Mouse (Mus musculus) lung, embryonic 15.5 days (tissue): ENCODE results near the gene Ccdc12. TPM values are rescaled to one million over a fixed set of nuclear protein-coding genes. Genes with fewer than 3 reads are reported as not detected.

Source experiments
- ATAC-seq: fragments of 200-750 bp; cut with Nextera tagmentation; 2 replicates; pipeline ENCODE4 v1.8.0; 2017; ENCODE audit warnings: moderate number of reproducible peaks, borderline replicate concordance; ENCODE audit not compliant: low FRiP score, low TSS enrichment; ENCODE audit errors: extremely low read depth
- H3K27ac ChIP-seq: fragments of 300-500 bp; sonication (generic); 2 replicates; pipeline ENCODE4 v1.5.1; 2015; ENCODE audit warnings: moderate library complexity, mild to moderate bottlenecking, inconsistent platforms
- H3K27me3 ChIP-seq: fragments of 300-500 bp; sonication (generic); 2 replicates; pipeline ENCODE4 v1.6.1; 2015; ENCODE audit warnings: inconsistent platforms
- H3K36me3 ChIP-seq: fragments of 300-500 bp; sonication (generic); 2 replicates; pipeline ENCODE4 v1.6.1; 2015; ENCODE audit warnings: inconsistent platforms
- H3K4me1 ChIP-seq: fragments of 300-500 bp; sonication (generic); 2 replicates; pipeline ENCODE4 v1.6.1; 2015; ENCODE audit warnings: inconsistent platforms
- H3K4me2 ChIP-seq: fragments of 300-500 bp; sonication (generic); 2 replicates; pipeline ENCODE4 v1.6.1; 2015; ENCODE audit warnings: inconsistent platforms, mild to moderate bottlenecking, moderate library complexity
- H3K4me3 ChIP-seq: fragments of 300-500 bp; sonication (generic); 2 replicates; pipeline ENCODE4 v1.5.1; 2015; ENCODE audit warnings: mild to moderate bottlenecking, inconsistent platforms
- H3K9ac ChIP-seq: fragments of 300-500 bp; sonication (generic); 2 replicates; pipeline ENCODE4 v1.6.1; 2015; ENCODE audit warnings: inconsistent platforms
- H3K9me3 ChIP-seq: fragments of 300-500 bp; sonication (generic); 2 replicates; pipeline ENCODE4 v1.6.1; 2016; ENCODE audit warnings: inconsistent platforms
- WGBS: fragments of 180-500 bp; shearing (Covaris S2); methylation state at CpG from one replicate; pipeline ENCODE4 v1.1.7; 2015; 5-methylcytosine and 5-hydroxymethylcytosine counted together
- polyA plus RNA-seq: library from polyadenylated mRNA; unstranded; fragments of >200 nt; fragmentation: Nextera tagmentation; extraction: Ambion mirVana; gene quantifications from 2 replicates; pipeline ENCODE4 v1.2.1, GENCODE M21; 2015

Gene Ccdc12
- polyA plus RNA-seq, 1 experiment from 2014 or later, result 151 TPM

DNA sequence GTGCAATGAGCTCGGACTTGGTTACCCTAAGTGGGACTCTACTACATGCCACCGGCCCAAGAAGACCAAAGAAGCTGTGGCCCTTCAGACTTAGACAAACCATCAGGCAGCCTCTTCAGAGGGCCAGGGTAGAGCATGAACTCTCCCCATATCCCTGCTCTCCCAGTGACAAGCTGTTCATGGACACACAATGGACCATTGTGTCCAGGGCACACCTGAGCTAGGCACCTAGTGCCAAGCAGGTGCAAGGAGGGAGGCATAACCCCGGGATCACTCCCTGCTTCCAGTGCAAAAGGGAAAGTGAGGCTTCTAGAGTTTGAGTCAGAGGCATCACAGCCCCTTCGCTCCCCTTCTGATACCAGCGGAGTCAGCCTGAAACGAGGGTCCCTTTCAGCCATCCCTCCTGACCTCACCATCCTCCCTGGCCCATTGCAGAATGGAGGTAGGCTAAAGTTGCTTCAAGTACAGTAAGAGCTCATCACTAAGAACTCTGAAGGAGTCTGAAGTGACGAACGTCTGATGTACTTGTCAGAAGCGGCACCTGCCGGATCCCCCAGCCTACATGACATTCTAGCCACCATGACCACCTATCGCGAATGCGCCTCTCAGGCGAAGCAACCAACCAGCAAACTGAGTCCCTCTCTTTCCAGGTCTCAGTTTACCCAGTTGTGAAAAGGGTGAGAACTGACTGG, 3.2 kb upstream of the Ccdc12 start:
- H3K36me3 ChIP-seq, result no peaks in the 10 kb centered on the region
- H3K27me3 ChIP-seq, result peaks cover 24% of the 10 kb centered on the region
- 13% methylated on average over 14 of the region's 14 CpGs for WGBS
- no peaks in the 10 kb centered on the region for H3K9me3 ChIP-seq
- H3K9ac ChIP-seq, result peak overlapping the region; percentile 66
- H3K4me3 ChIP-seq, result peak overlapping the region; percentile 70
- peak overlapping the region; percentile 97 for H3K4me2 ChIP-seq
- no peak for ATAC-seq
- H3K27ac ChIP-seq, result peak overlapping the region; percentile 94
- peaks cover 45% of the 10 kb centered on the region for H3K4me1 ChIP-seq

DNA sequence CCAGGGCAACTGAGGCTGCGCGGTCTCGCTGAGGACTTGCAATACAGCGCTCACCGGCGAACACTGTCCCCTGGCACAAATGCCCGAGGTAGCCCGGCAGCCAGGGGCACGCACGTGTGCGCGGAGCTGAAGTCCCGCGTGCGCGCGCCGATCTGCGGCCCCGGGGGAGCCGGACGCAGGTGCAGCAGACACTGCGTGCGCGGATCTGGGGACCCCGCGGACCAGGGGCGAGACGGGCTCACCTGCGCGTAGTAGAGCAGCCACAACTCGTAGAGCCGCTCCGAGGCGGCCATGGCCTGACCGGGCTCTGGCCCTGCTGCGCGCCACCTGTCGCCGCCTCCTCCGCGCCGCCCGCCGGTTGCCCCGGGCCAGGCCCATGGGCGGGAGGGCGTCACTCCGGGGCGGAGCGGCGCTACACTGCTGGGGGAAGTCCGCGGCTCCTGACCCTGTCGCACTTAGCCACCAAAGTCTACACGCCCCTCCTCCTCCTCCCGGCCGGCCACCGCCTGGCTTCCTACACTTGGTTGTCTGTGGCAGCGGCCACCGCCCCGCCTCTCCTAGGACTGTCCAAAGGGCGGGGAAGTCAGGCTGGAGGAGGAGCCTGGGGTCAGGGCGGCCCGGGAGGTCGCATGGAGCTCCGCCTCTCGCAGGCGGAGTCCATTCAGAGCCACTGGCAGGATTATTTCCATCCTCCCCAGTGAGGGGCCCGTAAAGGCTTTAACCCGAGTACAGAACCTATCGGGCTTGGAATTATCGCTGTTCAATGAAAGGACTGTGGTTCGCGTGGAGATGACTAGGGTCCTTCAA, 2.4 kb upstream of the Ccdc12 start, which contains the start of gene Nbeal2:
TSS of gene Nbeal2 (minus strand) at position 507 of the 807 bp plus-strand sequence.
- H3K27ac ChIP-seq, result peak within 1 kb of the TSS; percentile 94
- H3K4me2 ChIP-seq, result peak within 1 kb of the TSS; percentile 97
- ATAC-seq, result peak; percentile 90
- H3K4me1 ChIP-seq, result peaks cover 45% of the 10 kb centered on the region
- H3K36me3 ChIP-seq, result no peaks in the 10 kb centered on the region
- WGBS, result under 1% methylated on average over 70 of the region's 75 CpGs
- peak within 1 kb of the TSS; percentile 66 for H3K9ac ChIP-seq
- H3K4me3 ChIP-seq, result peak within 1 kb of the TSS; percentile 70
- peaks cover 24% of the 10 kb centered on the region for H3K27me3 ChIP-seq
- no peaks in the 10 kb centered on the region for H3K9me3 ChIP-seq

DNA sequence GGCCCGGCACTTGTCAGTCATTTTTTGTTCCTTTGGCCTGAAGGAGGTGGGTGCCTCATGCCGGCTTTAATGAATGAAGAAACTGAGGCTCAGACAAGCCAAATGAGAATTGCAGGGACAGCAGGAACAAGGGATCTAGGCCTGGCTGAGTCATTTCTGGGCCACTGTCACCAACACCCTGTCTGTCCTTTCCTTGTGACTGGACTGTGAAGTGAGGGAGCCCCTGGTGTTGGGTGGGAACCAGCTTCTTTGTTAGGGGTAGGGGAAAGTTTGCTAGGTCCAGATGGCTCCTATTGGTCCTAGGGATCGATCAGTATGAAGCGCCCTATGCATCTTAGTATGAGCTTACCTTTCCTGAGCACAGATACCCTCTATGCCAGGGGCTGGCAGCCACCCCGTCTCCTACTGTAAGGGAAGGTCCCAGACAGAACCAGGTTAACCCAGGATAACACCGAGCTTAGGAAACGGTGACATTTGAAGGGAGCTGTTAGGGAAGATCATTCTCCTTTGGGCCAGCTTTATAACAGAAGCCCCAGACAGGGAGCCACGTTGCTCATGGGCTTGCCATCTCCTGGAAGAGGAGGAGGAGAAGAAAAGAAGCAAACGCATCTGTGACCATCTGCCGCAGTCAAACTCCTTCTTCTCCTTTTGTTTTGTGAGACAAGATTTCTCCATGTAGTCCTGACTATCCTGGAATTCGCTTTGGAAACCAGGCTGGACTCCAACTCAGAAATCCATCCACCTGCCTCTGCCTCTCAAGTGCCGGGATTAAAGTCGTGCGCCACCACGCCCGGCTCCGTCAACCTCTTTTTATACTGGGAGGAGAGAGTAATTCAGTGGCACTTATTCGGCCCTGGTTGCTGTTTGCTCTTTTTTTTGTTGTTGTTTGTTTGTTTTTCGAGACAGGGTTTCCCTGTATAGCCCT, 1.3 kb upstream of the Ccdc12 start:
- H3K27me3 ChIP-seq, result peaks cover 24% of the 10 kb centered on the region
- WGBS, result 77% methylated on average over 19 of the region's 19 CpGs
- no peaks in the 10 kb centered on the region for H3K36me3 ChIP-seq
- peak overlapping the region; percentile 94 for H3K27ac ChIP-seq
- peaks cover 45% of the 10 kb centered on the region for H3K4me1 ChIP-seq
- H3K9ac ChIP-seq, result no peak overlapping the region
- H3K9me3 ChIP-seq, result no peaks in the 10 kb centered on the region
- H3K4me3 ChIP-seq, result peak overlapping the region; percentile 70
- H3K4me2 ChIP-seq, result peak overlapping the region; percentile 97
- no peak for ATAC-seq

DNA sequence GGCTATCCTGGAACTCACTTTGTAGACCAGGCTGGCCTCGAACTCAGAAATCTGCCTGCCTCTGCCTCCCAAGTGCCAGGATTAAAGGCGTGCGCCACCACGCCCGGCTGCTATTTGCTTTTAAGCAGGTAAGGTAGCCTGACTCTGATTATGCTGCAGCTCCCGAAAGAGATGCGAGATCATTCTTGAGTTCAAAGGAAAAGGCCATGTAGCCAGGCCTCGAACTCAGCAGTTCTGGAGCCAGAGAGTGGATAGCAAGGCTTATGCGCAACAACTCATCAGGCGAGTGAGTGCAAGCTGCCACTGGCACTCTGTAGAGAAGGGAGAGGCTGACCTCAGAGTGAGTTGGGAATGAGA, 674 bp upstream of the Ccdc12 start:
- peak overlapping the region; percentile 94 for H3K27ac ChIP-seq
- peak overlapping the region; percentile 22; the same call in 1 of the 2 replicates for H3K9ac ChIP-seq
- 76% methylated on average over 10 of the region's 10 CpGs for WGBS
- H3K4me1 ChIP-seq, result peaks cover 45% of the 10 kb centered on the region
- H3K9me3 ChIP-seq, result no peaks in the 10 kb centered on the region
- peak overlapping the region; percentile 67 for H3K4me2 ChIP-seq
- no peaks in the 10 kb centered on the region for H3K36me3 ChIP-seq
- ATAC-seq, result no peak
- H3K27me3 ChIP-seq, result peaks cover 24% of the 10 kb centered on the region
- peak overlapping the region; percentile 83 for H3K4me3 ChIP-seq

DNA sequence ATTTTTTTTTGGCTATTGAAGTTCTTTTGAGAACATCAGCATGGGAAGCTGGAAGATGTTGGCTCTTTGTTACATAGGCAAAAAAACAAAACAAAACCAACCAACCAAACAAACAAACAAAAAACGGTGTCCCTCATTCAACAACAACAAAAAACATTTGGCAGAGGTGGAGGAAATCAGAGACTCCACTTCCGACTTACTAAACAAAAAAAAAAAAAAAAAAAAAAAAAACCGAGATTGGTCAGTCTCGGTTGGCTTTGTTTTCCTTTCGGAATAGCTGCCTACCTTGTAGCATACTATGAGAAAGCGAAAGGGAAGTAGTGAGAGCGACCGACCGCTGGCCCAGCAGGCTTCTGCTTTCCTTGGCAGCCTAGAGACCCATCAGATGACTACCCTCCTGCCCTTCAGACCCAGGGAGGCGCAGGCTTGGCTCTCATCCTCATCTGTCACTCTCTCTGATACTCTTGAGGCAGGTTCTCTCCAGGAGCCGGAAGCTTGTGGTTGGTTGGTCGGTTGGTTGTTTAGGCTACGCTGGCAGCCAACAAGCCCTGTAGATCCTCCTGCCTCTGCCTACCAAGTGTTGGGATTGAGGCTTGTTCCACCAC, 1.3 kb downstream of the Ccdc12 start:
- peaks cover 36% of the 10 kb centered on the region for H3K4me1 ChIP-seq
- WGBS, result 69% methylated on average over 13 of the region's 13 CpGs
- H3K9ac ChIP-seq, result no peak overlapping the region; the same call in 1 of the 2 replicates
- peak overlapping the region; percentile 83 for H3K4me3 ChIP-seq
- no peak overlapping the region for H3K27ac ChIP-seq
- no peak for ATAC-seq
- H3K36me3 ChIP-seq, result no peaks in the 10 kb centered on the region
- peak overlapping the region; percentile 59 for H3K4me2 ChIP-seq
- peaks cover 13% of the 10 kb centered on the region for H3K27me3 ChIP-seq
- no peaks in the 10 kb centered on the region for H3K9me3 ChIP-seq

DNA sequence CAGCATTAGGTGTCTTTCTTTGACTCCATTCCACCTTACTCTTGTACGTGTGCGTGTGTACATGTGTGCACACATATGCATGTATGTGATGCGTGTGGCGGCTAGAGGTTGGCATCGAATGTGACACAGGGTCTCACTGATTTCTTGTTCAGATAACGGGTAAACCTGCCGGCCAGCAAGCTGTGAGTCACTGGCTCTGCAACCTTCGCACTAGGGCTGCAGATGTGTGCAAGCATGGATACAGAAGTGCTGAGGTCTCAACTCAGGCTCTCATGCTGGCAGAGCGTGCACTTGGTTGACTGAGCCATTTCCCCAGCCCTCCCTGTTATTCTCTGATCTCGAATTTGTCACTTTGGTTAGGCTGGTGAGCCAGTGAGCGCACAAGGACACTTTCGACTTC, 3.2 kb downstream of the Ccdc12 start:
- Histone ChIP-seq H3K27me3 (no peaks in the 10 kb centered on the region), H3K4me1 (peaks cover 20% of the 10 kb centered on the region), H3K27ac (no peak overlapping the region), H3K9ac (no peak overlapping the region), H3K36me3 (no peaks in the 10 kb centered on the region), H3K9me3 (no peaks in the 10 kb centered on the region), H3K4me2 (no peak overlapping the region), H3K4me3 (no peak overlapping the region)
- 86% methylated on average over 12 of the region's 12 CpGs for WGBS
- ATAC-seq, result no peak

DNA sequence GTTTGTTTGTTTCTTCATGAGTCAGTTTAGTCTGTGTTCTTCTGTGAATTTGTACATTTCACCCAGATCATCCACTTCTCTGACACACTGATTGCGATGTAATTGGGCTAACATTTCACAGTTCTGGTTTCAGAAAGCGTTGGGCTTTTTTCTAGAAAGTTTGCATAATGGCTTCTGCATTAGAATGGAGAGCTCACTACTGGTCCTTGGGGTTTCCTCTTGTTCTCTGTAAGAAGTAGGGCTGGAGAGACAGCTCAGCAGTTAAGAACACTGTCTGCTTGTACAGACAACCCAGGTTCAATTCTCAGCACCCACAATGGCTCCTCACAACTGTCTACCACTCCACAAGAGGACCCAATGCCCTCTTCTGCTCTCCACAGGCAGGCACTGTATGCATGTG, 3.9 kb downstream of the Ccdc12 start:
- Histone ChIP-seq H3K9me3 (no peaks in the 10 kb centered on the region), H3K36me3 (no peaks in the 10 kb centered on the region), H3K27me3 (no peaks in the 10 kb centered on the region), H3K9ac (no peak overlapping the region), H3K4me3 (no peak overlapping the region), H3K4me2 (no peak overlapping the region), H3K4me1 (peaks cover 17% of the 10 kb centered on the region), H3K27ac (no peak overlapping the region)
- WGBS, result 77% methylated on average over 2 of the region's 2 CpGs
- ATAC-seq, result no peak

DNA sequence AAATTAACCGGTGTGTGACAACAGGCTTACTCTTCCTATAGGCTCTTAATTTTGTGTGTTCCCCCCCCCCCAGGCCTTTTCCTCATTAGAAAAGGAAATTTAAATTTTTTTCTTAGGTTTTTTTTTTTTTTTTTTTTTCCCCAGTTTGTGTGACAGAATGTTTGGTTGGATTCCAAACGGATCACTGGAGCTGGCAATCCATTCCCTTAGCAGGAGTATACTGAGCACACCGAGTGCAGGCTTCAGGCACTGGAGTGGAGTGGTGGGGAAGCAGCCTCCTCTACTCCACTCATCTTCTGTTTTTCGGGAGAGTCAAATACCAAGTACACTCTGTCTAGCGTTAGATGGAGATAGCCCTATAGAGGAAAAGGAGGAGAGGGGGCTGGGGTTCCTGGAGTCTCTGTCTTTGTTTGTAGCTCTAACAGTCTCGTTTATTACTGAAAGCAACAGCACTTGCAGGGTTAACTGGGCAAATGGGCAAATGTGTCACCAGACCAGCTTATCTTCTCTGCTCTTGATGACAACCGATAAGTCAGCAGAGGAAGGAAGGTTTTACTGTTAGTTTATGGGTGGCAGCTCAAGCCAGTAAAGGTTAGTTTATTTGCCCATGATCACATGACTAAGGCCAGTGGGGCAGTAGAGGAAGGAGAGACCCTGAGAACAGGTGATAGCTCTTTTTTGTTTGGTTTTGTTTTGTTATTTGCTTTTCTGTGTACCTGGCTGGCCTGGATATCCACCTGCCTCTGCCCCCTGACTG, 4.7 kb downstream of the Ccdc12 start:
- ATAC-seq, result no peak
- no peak overlapping the region for H3K4me3 ChIP-seq
- H3K9ac ChIP-seq, result no peak overlapping the region
- H3K9me3 ChIP-seq, result no peaks in the 10 kb centered on the region
- 65% methylated on average over 7 of the region's 7 CpGs for WGBS
- no peak overlapping the region for H3K4me2 ChIP-seq
- H3K36me3 ChIP-seq, result no peaks in the 10 kb centered on the region
- H3K4me1 ChIP-seq, result peaks cover 15% of the 10 kb centered on the region
- H3K27me3 ChIP-seq, result no peaks in the 10 kb centered on the region
- no peak overlapping the region for H3K27ac ChIP-seq

DNA sequence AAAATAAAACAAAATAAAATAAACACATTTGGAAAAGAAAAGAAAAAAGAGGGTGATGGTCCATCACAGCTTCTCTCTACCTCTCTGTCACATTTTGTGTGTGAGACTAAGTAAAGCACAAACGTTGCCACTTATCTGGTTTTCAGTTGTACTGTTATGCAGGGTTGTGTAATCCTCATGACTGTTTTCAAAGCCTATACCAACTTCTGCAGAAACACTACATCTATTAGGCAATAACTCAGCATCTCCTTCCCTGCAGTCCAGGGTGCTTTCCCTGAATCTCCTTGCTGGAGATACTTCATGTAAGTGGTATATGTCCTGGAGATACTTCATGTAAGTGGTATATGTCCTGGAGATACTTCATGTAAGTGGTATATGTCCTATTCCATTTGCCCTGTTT, 6.5 kb downstream of the Ccdc12 start:
- no peaks in the 10 kb centered on the region for H3K27me3 ChIP-seq
- H3K9me3 ChIP-seq, result no peaks in the 10 kb centered on the region
- no peak overlapping the region for H3K9ac ChIP-seq
- no peaks in the 10 kb centered on the region for H3K36me3 ChIP-seq
- WGBS, result 76% methylated on average over 1 of the region's 1 CpGs
- H3K4me2 ChIP-seq, result no peak overlapping the region
- H3K27ac ChIP-seq, result no peak overlapping the region
- H3K4me1 ChIP-seq, result peaks cover 27% of the 10 kb centered on the region
- H3K4me3 ChIP-seq, result no peak overlapping the region
- no peak for ATAC-seq

DNA sequence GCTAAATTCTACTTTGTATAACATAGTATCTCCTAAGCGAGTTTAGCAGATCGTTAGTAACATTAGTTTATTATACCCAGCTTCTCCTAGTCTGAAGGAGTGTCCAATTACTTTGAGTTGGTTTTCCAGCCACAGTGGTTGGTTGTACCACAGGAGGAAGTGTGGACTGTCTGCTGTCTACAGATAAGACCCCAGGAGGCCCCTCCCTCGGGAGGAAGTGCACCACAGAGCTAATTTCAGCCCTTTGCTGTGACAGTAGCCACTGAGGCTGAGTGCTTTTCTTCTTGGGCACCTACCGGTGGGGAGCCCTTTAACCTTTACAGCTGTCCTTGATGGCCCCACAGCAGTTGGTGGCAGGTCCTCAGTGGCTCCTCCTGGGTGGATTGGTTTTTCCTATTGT, 9.6 kb downstream of the Ccdc12 start:
- peak; percentile 60; the same call in 1 of the 2 replicates for ATAC-seq
- Histone ChIP-seq H3K4me2 (no peak overlapping the region), H3K27me3 (no peaks in the 10 kb centered on the region), H3K36me3 (no peaks in the 10 kb centered on the region), H3K27ac (peak overlapping the region; percentile 2; the same call in 1 of the 2 replicates), H3K4me3 (no peak overlapping the region), H3K4me1 (peaks cover 37% of the 10 kb centered on the region), H3K9me3 (no peaks in the 10 kb centered on the region), H3K9ac (no peak overlapping the region)
- WGBS, result 16% methylated on average over 4 of the region's 4 CpGs

DNA sequence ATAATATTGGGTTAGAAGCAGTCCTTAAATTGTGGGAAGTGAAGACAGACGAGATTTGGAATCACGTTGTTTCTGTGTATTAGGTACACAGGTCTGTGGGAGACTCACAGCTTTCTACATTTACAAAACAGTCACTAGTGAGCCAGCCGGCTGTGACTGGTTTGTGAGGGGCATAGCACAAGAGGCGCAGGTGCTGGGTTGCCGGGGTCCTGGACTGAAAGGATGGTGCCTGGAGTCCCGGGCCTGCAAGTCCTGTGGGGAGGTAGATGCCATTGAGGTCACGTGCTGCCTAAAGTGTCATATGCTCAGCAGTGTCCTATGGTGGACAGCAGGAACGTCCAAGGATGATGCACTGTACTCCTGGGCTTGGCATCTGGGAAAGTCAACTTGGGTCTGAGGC, 10.1 kb downstream of the Ccdc12 start:
- H3K36me3 ChIP-seq, result no peaks in the 10 kb centered on the region
- H3K27ac ChIP-seq, result 0 out of 2 replicates have a peak overlapping the region, but pooled peaks have one; percentile 2
- no peak overlapping the region for H3K4me3 ChIP-seq
- peaks cover 34% of the 10 kb centered on the region for H3K4me1 ChIP-seq
- H3K9me3 ChIP-seq, result no peaks in the 10 kb centered on the region
- no peak overlapping the region for H3K9ac ChIP-seq
- no peak for ATAC-seq
- WGBS, result 45% methylated on average over 8 of the region's 8 CpGs
- no peak overlapping the region for H3K4me2 ChIP-seq
- H3K27me3 ChIP-seq, result no peaks in the 10 kb centered on the region
